Mouse (Mus musculus) kidney, embryonic 16.5 days (tissue): ENCODE data around the gene Capn13. TPM values are rescaled to one million over a fixed set of nuclear protein-coding genes. Genes with fewer than 3 reads are reported as not detected.

Experiments used
- ATAC-seq: fragments of 200-750 bp; cut with Nextera tagmentation; 2 replicates; pipeline ENCODE4 v1.8.0; 2017; ENCODE audit warnings: moderate TSS enrichment; ENCODE audit not compliant: low FRiP score, low TSS enrichment
- H3K27ac ChIP-seq: fragments of 300-500 bp; sonication (generic); 2 replicates; pipeline ENCODE4 v1.5.1; 2014; ENCODE audit warnings: low read length
- H3K27me3 ChIP-seq: fragments of 300-500 bp; sonication (generic); 2 replicates; pipeline ENCODE4 v1.6.1; 2014; ENCODE audit warnings: low read length, control low read depth, mixed read lengths; ENCODE audit not compliant: insufficient read depth
- H3K36me3 ChIP-seq: fragments of 300-500 bp; sonication (generic); 2 replicates; pipeline ENCODE4 v1.6.1; 2014; ENCODE audit warnings: low read length, control low read depth, mixed read lengths; ENCODE audit not compliant: insufficient read depth
- H3K4me1 ChIP-seq: fragments of 300-500 bp; sonication (generic); 2 replicates; pipeline ENCODE4 v1.6.1; 2014; ENCODE audit warnings: low read length, control low read depth, mixed read lengths; ENCODE audit not compliant: insufficient read depth
- H3K4me2 ChIP-seq: fragments of 300-500 bp; sonication (generic); replicated peaks from 2 replicates; pipeline ENCODE4 v1.6.1; 2014; ENCODE audit warnings: low read depth, low read length
- H3K4me3 ChIP-seq: fragments of 300-500 bp; sonication (generic); 2 replicates; pipeline ENCODE4 v1.5.1; 2014; ENCODE audit warnings: mild to moderate bottlenecking, low read length
- H3K9ac ChIP-seq: fragments of 300-500 bp; sonication (generic); replicated peaks from 2 replicates; pipeline ENCODE4 v1.6.1; 2014; ENCODE audit warnings: low read length
- H3K9me3 ChIP-seq: fragments of 300-500 bp; sonication (generic); 2 replicates; pipeline ENCODE4 v1.6.1; 2016; ENCODE audit warnings: low read length, control low read depth
- WGBS: fragments of 180-500 bp; shearing (Covaris S2); extraction: QIAGEN DNeasy Blood & Tissue Kit; methylation state at CpG from one replicate; pipeline ENCODE4 v1.1.7; 2014; 5-methylcytosine and 5-hydroxymethylcytosine counted together
- polyA plus RNA-seq: library from polyadenylated mRNA; unstranded; fragments of >200 nt; fragmentation: Nextera tagmentation; extraction: Ambion mirVana; gene quantifications from 2 replicates; pipeline ENCODE4 v1.2.1, GENCODE M21; 2015

Capn13 gene
- polyA plus RNA-seq, 1 experiment from 2014 or later: 0.21 TPM

DNA sequence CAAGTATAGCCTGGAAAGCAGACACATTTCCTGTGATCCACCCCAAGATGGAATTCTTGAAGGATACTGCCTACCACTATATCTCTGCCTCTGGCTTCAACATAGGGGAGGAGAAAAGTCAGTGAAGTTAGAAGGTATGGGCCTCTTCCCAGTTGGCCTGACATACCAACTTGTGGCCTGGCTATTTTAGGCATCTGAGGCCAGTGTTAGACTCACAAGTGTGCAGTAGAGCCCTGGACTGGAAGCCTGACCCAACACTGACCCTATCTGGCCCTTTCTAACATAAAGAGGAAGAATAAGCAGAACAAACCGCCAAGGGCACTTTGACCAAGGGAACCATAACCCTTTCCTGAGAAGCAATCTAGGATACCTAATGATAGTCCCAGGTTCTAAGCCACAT, 7.3 kb downstream of the Capn13 start:
- no peak for ATAC-seq

DNA sequence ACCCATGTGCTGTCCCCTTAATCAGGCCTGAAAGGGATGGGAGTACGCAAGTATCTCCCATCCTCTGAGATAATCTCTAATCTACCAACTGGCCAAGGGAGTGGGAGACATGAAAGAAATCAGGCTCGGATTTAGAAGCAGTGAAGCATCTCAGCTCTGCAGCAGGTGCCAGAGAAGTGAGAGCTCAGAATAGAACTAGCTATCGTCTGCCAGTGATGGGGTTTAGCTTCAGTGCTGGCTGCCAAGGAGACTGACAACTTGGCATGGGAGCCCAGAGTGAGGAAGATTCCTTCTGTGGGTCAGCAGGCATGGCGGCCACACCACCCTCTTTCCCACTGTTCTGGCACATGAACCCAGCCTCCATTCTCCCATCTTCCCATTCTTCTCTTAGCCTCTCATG, 8.9 kb downstream of the Capn13 start:
- Histone ChIP-seq H3K9me3 (no peaks in the 10 kb centered on the region), H3K4me3 (no peak overlapping the region), H3K4me2 (no peak overlapping the region), H3K9ac (no peak overlapping the region), H3K4me1 (0 out of 2 replicates have a peak, but pooled peaks cover 5% of the 10 kb centered on the region), H3K36me3 (no peaks in the 10 kb centered on the region), H3K27me3 (no peaks in the 10 kb centered on the region), H3K27ac (no peak overlapping the region)
- ATAC-seq: no peak
- WGBS: 69% methylated on average over 4 of the region's 4 CpGs

More for the DNA sequence above, 7.3 kb downstream of the Capn13 start:
- Histone ChIP-seq H3K36me3 (no peaks in the 10 kb centered on the region), H3K9me3 (no peaks in the 10 kb centered on the region), H3K4me3 (no peak overlapping the region), H3K4me2 (no peak overlapping the region), H3K27ac (no peak overlapping the region), H3K27me3 (no peaks in the 10 kb centered on the region), H3K9ac (no peak overlapping the region), H3K4me1 (0 out of 2 replicates have a peak, but pooled peaks cover 5% of the 10 kb centered on the region)
- 67% methylated on average over 1 of the region's 1 CpGs for WGBS

DNA sequence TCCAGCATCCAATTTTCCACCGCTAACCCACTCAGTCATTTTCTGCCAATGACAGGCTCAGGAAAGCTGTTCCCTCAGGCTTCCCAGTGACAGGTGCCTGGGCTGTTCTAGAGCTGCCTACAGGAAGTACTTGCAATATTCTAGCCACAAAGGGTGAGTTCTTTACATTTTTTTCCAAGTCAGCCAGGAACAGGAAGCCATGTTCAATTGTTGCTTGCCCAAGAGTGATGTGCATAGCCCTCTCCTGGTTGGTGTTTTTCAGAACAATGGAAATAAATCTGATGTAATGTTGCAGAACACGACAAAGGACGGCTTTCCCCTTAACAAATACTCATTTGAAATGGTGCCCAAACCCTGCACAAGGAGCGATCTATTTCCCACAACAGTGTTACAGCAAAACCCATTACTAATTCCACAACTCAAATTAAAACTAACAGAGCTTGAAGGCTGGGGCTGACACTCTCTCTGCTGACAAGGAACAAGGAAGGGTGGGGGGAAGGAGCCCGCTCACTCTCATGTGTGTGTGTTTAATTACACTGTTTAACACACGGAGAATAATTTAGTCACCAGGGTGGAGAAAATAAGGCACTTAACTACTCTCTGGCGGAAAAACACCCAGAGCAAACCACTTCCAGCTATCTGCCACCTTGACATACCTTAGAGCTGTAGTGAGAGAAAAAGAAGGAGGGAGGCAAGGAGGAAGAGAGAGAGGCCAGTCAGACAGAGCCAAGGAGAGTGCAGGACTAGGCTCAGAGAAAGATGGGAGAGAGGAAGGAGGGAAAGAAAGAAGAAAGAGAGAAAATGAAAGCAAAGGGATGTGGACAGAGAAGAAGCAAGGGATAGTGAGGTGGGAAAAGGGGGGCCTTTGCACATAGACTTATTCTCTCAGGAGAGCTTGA, 10.2 kb downstream of the Capn13 start:
- no peaks in the 10 kb centered on the region for H3K27me3 ChIP-seq
- no peak overlapping the region for H3K4me2 ChIP-seq
- H3K4me3 ChIP-seq: no peak overlapping the region
- ATAC-seq: peak; percentile 82; the same call in 1 of the 2 replicates
- no peak overlapping the region for H3K27ac ChIP-seq
- no peaks in the 10 kb centered on the region for H3K36me3 ChIP-seq
- 43% methylated on average over 7 of the region's 7 CpGs for WGBS
- H3K9me3 ChIP-seq: no peaks in the 10 kb centered on the region
- 0 out of 2 replicates have a peak, but pooled peaks cover 5% of the 10 kb centered on the region for H3K4me1 ChIP-seq
- no peak overlapping the region for H3K9ac ChIP-seq

DNA sequence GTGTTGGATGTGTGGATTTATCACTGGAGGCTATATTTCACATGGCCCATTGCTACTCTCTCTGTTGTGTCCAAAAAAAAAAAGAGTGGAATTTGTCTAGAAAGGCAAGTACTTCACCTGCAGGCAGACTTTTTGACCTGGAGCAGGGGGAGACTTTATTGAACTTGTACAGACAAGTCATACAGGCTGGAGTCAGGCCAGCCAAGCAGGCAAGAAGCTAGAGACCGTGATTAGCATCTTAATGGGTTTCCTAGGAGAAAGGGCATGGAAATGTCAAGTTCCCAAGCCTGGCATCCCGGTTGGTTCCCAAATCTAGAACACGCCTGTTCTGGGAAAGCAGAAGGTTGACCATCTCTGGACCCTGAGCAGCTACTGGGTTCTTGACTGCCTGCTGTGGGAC, 11.3 kb downstream of the Capn13 start:
- Histone ChIP-seq H3K9ac (no peak overlapping the region), H3K36me3 (no peaks in the 10 kb centered on the region), H3K9me3 (no peaks in the 10 kb centered on the region), H3K27ac (no peak overlapping the region), H3K4me3 (no peak overlapping the region), H3K4me1 (0 out of 2 replicates have a peak, but pooled peaks cover 5% of the 10 kb centered on the region), H3K4me2 (no peak overlapping the region), H3K27me3 (no peaks in the 10 kb centered on the region)
- 64% methylated on average over 3 of the region's 3 CpGs for WGBS
- ATAC-seq: no peak

DNA sequence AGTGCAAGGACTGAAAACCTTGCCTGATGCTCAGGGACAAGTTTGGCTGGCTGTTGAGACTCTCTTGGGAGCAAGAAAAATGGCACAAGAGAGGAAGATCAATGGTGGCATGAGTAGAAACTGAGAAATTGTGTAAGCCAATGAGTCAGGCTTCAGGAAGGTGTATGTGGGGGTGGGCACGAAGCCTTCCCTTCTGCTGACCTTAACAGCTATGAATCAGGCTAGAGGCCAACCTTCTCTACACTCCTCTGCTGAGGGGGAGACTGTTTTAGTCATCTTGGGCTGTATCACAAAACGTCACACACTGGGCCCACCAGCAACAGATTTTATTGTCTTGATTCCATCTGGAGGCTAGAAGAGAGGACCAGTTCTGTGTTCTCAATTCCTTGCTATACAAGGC, 14.1 kb downstream of the Capn13 start:
- ATAC-seq: no peak
- Histone ChIP-seq H3K36me3 (no peaks in the 10 kb centered on the region), H3K4me2 (no peak overlapping the region), H3K9ac (no peak overlapping the region), H3K4me3 (no peak overlapping the region), H3K4me1 (0 out of 2 replicates have a peak, but pooled peaks cover 5% of the 10 kb centered on the region), H3K27ac (no peak overlapping the region), H3K9me3 (no peaks in the 10 kb centered on the region), H3K27me3 (peaks cover 3% of the 10 kb centered on the region; the same call in 1 of the 2 replicates)
- 39% methylated on average over 2 of the region's 2 CpGs for WGBS

DNA sequence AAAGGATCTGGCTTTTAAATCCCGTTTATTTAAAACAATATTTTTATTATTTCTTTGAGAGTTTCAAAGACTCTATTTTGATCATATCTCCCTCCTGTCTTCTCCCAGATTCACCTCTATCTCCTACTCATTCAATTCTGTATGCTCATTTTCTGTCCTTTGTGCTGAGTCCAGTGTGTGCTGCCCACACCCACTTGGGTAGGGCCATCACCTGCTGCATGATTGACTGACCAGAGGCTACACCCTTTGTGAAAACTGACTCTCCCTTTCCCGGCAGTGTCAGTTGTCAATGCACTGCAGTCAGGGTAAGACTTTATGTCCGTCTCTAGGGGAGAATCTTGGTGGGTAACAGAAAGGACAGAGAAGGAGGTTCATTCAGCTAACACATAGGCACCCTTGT, 14.7 kb downstream of the Capn13 start:
- Histone ChIP-seq H3K27me3 (peaks cover 3% of the 10 kb centered on the region; the same call in 1 of the 2 replicates), H3K27ac (no peak overlapping the region), H3K9ac (no peak overlapping the region), H3K9me3 (no peaks in the 10 kb centered on the region), H3K36me3 (no peaks in the 10 kb centered on the region), H3K4me2 (no peak overlapping the region), H3K4me3 (no peak overlapping the region), H3K4me1 (0 out of 2 replicates have a peak, but pooled peaks cover 5% of the 10 kb centered on the region)
- ATAC-seq: no peak
- 45% methylated on average over 3 of the region's 3 CpGs for WGBS

DNA sequence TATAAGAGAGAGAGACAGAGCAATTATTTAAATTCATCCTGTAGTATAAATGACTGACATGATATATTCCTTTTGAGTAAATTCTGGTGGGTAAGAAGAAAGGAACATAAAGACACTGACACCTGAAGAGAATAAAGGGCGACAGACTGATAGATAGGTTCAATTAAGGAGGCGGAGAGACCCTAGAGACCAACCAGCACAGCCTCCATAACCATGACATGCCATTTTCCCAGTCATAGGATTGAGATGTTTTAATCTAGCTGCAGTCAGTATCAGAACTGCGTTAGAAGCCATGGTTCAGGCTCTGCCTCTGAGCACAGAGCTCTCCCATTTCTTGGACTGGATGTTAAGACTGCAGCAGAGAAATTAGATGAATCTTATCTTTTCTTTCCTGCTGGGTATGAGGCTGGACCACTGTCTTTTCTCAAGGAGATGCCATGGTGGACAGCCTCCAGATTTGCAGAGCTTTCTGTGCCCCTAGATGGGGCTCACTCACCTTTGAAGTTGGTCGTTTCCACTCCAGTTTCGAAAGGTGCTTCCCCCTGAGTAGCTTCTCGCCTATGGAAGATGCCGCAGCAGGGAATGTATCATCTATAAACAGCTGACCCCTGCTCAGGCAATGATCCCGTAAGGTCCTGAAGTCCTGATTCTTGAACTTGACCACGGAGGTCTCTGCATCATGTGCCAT, 18.2 kb downstream of the Capn13 start:
- no peaks in the 10 kb centered on the region for H3K9me3 ChIP-seq
- ATAC-seq: no peak
- 58% methylated on average over 9 of the region's 9 CpGs for WGBS

DNA sequence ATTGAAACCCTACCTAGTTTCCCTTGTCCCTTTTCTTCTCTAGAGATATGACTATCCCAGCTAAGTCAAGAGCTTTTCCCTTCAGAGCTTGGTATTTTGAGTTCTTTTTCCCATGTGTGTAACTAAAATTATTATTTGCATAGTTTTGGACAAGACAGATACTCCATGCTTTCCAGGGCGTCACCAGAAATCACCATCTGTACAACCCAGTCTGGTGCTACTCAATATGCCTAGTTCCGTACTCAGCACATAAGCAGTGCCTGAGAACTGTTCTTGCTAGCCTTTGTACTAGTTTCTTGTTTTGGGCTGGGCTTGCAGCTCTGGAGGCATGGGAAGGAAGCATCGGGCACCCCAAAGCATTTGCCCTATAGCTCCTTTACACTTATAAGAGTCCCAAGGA, 19.0 kb downstream of the Capn13 start:
- no peaks in the 10 kb centered on the region for H3K9me3 ChIP-seq
- no peaks in the 10 kb centered on the region for H3K4me1 ChIP-seq
- H3K36me3 ChIP-seq: no peaks in the 10 kb centered on the region
- no peak overlapping the region for H3K9ac ChIP-seq
- 93% methylated on average over 3 of the region's 3 CpGs for WGBS
- no peak overlapping the region for H3K4me2 ChIP-seq
- H3K27me3 ChIP-seq: peaks cover 3% of the 10 kb centered on the region; the same call in 1 of the 2 replicates
- no peak overlapping the region for H3K27ac ChIP-seq
- ATAC-seq: no peak
- H3K4me3 ChIP-seq: no peak overlapping the region

More for the DNA sequence above, 18.2 kb downstream of the Capn13 start:
- Histone ChIP-seq H3K9ac (no peak overlapping the region), H3K4me2 (no peak overlapping the region), H3K27ac (no peak overlapping the region), H3K4me3 (no peak overlapping the region), H3K36me3 (no peaks in the 10 kb centered on the region), H3K4me1 (no peaks in the 10 kb centered on the region), H3K27me3 (peaks cover 3% of the 10 kb centered on the region; the same call in 1 of the 2 replicates)

DNA sequence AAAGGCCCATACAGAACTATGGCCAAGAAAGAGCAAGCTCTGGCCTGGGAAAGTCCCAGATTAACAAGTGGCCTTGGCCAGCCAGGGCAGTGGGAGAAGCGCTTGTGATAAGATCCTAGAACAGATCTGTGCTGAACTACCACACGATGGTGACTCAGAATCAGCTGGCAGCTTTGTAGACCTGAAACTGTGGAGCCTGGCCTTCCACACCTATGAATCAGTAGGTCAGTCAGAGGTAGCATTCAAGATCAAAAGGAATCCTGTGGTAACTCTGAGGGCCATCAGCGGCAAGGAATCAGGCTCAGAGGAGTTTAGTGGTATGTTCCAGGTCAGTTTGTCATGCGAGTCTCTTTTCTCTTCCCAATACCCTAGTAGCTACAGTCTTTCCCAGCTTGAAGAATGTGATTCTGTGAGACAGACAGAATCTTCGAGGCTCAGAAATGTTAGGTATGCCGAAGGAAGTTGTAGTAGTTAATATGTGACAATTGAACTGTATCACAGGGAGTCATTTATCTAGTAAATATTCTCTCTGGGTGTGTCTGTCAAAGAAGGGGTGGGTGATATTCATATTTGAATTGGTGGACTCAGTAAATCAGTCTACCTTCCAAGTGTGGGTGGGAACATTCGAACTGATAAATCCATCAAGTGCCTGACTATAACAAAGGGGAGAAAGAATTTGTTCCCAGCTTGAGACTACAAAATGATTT, 22.7 kb downstream of the Capn13 start:
- no peak overlapping the region for H3K4me3 ChIP-seq
- H3K36me3 ChIP-seq: no peaks in the 10 kb centered on the region
- H3K9ac ChIP-seq: no peak overlapping the region
- no peak overlapping the region for H3K4me2 ChIP-seq
- H3K4me1 ChIP-seq: no peaks in the 10 kb centered on the region
- ATAC-seq: no peak
- no peak overlapping the region for H3K27ac ChIP-seq
- no peaks in the 10 kb centered on the region for H3K9me3 ChIP-seq
- H3K27me3 ChIP-seq: peaks cover 3% of the 10 kb centered on the region; the same call in 1 of the 2 replicates
- 68% methylated on average over 7 of the region's 7 CpGs for WGBS
